Mouse (Mus musculus): ENCODE data around the gene Rnf17.

GRCm38 (mm10) chr14:56544946-56545345, 142.6 kb downstream of the Rnf17 start:
- TF ChIP-seq CTCF (IDR thresholded peaks at IDR 0.05; ENCODE audit: extremely low read depth, insufficient read depth, insufficient read length, insufficient replicate concordance) (no peak), POLR2A (IDR thresholded peaks at IDR 0.05; ENCODE audit: low read depth, low read length) (no peak)
